Mouse (Mus musculus) urinary bladder, adult 2 months (tissue): ENCODE measurements around the gene Dnm1. TPM values are rescaled to one million over a fixed set of nuclear protein-coding genes. Genes with fewer than 3 reads are reported as not detected.
"Not testable (repeated sequence)": the region's sequence is repeated elsewhere in the genome, so short reads cannot be mapped to it uniquely, and the experiment has no call there.

Experiments used
- DNase-seq: peaks from one replicate; pipeline ENCODE4 v3.0.0; 2022; ENCODE audit warnings: low spot score
- polyA plus RNA-seq: library from polyadenylated mRNA; depleted of rRNA; stranded (reverse); fragments of >200 nt; gene quantifications from 2 replicates; pipeline ENCODE4 v1.2.3, GENCODE M21; 2012

Dnm1 gene
- polyA plus RNA-seq, 1 experiment: 99.6 TPM

- not testable (repeated sequence) for DNase-seq
Measured at GRCm38 (mm10) chr2:32362274-32362673, 9.1 kb upstream of the Dnm1 start.

- peak; percentile 58 for DNase-seq
Measured at GRCm38 (mm10) chr2:32361437-32361836, 8.3 kb upstream of the Dnm1 start.

- no peak for DNase-seq
Measured at GRCm38 (mm10) chr2:32360741-32361140, 7.6 kb upstream of the Dnm1 start.

GRCm38 (mm10) chr2:32358381-32358780, 5.2 kb upstream of the Dnm1 start:
- DNase-seq: no peak

GRCm38 (mm10) chr2:32357710-32358109, 4.6 kb upstream of the Dnm1 start:
- no peak for DNase-seq

GRCm38 (mm10) chr2:32356216-32356615, 3.1 kb upstream of the Dnm1 start:
- DNase-seq: no peak

GRCm38 (mm10) chr2:32354336-32354895, 1.3 kb upstream of the Dnm1 start:
- no peak for DNase-seq

- no peak for DNase-seq
Measured at GRCm38 (mm10) chr2:32353836-32354235, 698 bp upstream of the Dnm1 start.

- DNase-seq: no peak
Measured at GRCm38 (mm10) chr2:32352151-32353006, 759 bp downstream of the Dnm1 start, which contains the start of gene Ciz1. Gene Ciz1, plus strand, starts transcription at chr2:32352327.

- DNase-seq: no peak
Measured at GRCm38 (mm10) chr2:32351471-32351961, 1.6 kb downstream of the Dnm1 start.

- DNase-seq: no peak
Measured at GRCm38 (mm10) chr2:32350471-32351051, 2.6 kb downstream of the Dnm1 start.

GRCm38 (mm10) chr2:32349625-32350255, 3.4 kb downstream of the Dnm1 start:
- no peak for DNase-seq

- DNase-seq: no peak
Measured at GRCm38 (mm10) chr2:32348311-32348710, 4.8 kb downstream of the Dnm1 start.

- no peak for DNase-seq
Measured at GRCm38 (mm10) chr2:32347019-32347418, 6.1 kb downstream of the Dnm1 start.

- no peak for DNase-seq
Measured at GRCm38 (mm10) chr2:32344598-32345321, 8.4 kb downstream of the Dnm1 start.

GRCm38 (mm10) chr2:32344056-32344455, 9.1 kb downstream of the Dnm1 start:
- DNase-seq: no peak

- DNase-seq: no peak
Measured at GRCm38 (mm10) chr2:32343351-32343671, 9.8 kb downstream of the Dnm1 start.

- DNase-seq: no peak
Measured at GRCm38 (mm10) chr2:32342539-32343350, 10.4 kb downstream of the Dnm1 start.

- no peak for DNase-seq
Measured at GRCm38 (mm10) chr2:32342039-32342438, 11.1 kb downstream of the Dnm1 start.

- no peak for DNase-seq
Measured at GRCm38 (mm10) chr2:32341634-32341939, 11.6 kb downstream of the Dnm1 start.
